Mouse (Mus musculus): ENCODE measurements around the gene Rasal2. TPM values are rescaled to one million over a fixed set of nuclear protein-coding genes. Genes with fewer than 3 reads are reported as not detected.

Rasal2 gene
- polyA plus RNA-seq, 1 experiment from 2014 or later, result 9.3 TPM

GRCm38 (mm10) chr1:157449981-157450636 is 37.7 kb upstream of the Rasal2 start:
- H3K36me3 ChIP-seq (ENCODE audit: control insufficient read depth, insufficient read depth, low read length), result no peaks in the 10 kb centered on the region
- peaks cover 6% of the 10 kb centered on the region; the same call in 1 of the 2 replicates for H3K4me1 ChIP-seq (ENCODE audit: control insufficient read depth, insufficient read depth, low read length)
- peak overlapping the region; percentile 65; the same call in 1 of the 2 replicates for H3K27ac ChIP-seq (ENCODE audit: low read depth, low read length)
- peak; percentile 72 for ATAC-seq (ENCODE audit: low FRiP score, low TSS enrichment)
- peak overlapping the region; percentile 49 for H3K4me2 ChIP-seq (replicated peaks; ENCODE audit: low read depth, low read length)
- H3K9ac ChIP-seq (ENCODE audit: low read depth, low read length), result 0 out of 2 replicates have a peak overlapping the region, but pooled peaks have one; percentile 19
- H3K27me3 ChIP-seq (ENCODE audit: control insufficient read depth, insufficient read depth, low read length), result no peaks in the 10 kb centered on the region
- peak overlapping the region; percentile 13 for H3K4me3 ChIP-seq (ENCODE audit: low read length)
- WGBS, result 6% methylated on average over 21 of the region's 21 CpGs
- H3K9me3 ChIP-seq (ENCODE audit: control insufficient read depth, low read length), result no peaks in the 10 kb centered on the region

- WGBS, result 9% methylated on average over 10 of the region's 10 CpGs
- peak overlapping the region; percentile 49 for H3K4me2 ChIP-seq (replicated peaks; ENCODE audit: low read depth, low read length)
- H3K36me3 ChIP-seq (ENCODE audit: control insufficient read depth, insufficient read depth, low read length), result no peaks in the 10 kb centered on the region
- H3K4me3 ChIP-seq (ENCODE audit: low read length), result peak overlapping the region; percentile 13
- H3K4me1 ChIP-seq (ENCODE audit: control insufficient read depth, insufficient read depth, low read length), result peaks cover 6% of the 10 kb centered on the region; the same call in 1 of the 2 replicates
- no peaks in the 10 kb centered on the region for H3K27me3 ChIP-seq (ENCODE audit: control insufficient read depth, insufficient read depth, low read length)
- 0 out of 2 replicates have a peak, but pooled peaks have one; percentile 5 for ATAC-seq (ENCODE audit: low FRiP score, low TSS enrichment)
- no peaks in the 10 kb centered on the region for H3K9me3 ChIP-seq (ENCODE audit: control insufficient read depth, low read length)
- H3K9ac ChIP-seq (ENCODE audit: low read depth, low read length), result 0 out of 2 replicates have a peak overlapping the region, but pooled peaks have one; percentile 19
- peak overlapping the region; percentile 65; the same call in 1 of the 2 replicates for H3K27ac ChIP-seq (ENCODE audit: low read depth, low read length)
Measured at GRCm38 (mm10) chr1:157449532-157449931, 37.1 kb upstream of the Rasal2 start.

- Histone ChIP-seq H3K27me3 (ENCODE audit: control insufficient read depth, insufficient read depth, low read length) (no peaks in the 10 kb centered on the region), H3K9ac (ENCODE audit: low read depth, low read length) (no peak overlapping the region), H3K27ac (ENCODE audit: low read depth, low read length) (peak overlapping the region; percentile 42; the same call in 1 of the 2 replicates), H3K4me3 (ENCODE audit: low read length) (no peak overlapping the region), H3K4me2 (replicated peaks; ENCODE audit: low read depth, low read length) (no peak overlapping the region), H3K36me3 (ENCODE audit: control insufficient read depth, insufficient read depth, low read length) (no peaks in the 10 kb centered on the region), H3K4me1 (ENCODE audit: control insufficient read depth, insufficient read depth, low read length) (peaks cover 6% of the 10 kb centered on the region; the same call in 1 of the 2 replicates), H3K9me3 (ENCODE audit: control insufficient read depth, low read length) (no peaks in the 10 kb centered on the region)
- WGBS, result 64% methylated on average over 5 of the region's 5 CpGs
- ATAC-seq (ENCODE audit: low FRiP score, low TSS enrichment), result no peak
Measured at GRCm38 (mm10) chr1:157448805-157449188, 36.4 kb upstream of the Rasal2 start.

GRCm38 (mm10) chr1:157448164-157448804 is 35.9 kb upstream of the Rasal2 start:
- no peaks in the 10 kb centered on the region for H3K27me3 ChIP-seq (ENCODE audit: control insufficient read depth, insufficient read depth, low read length)
- no peak overlapping the region for H3K4me3 ChIP-seq (ENCODE audit: low read length)
- H3K9me3 ChIP-seq (ENCODE audit: control insufficient read depth, low read length), result no peaks in the 10 kb centered on the region
- H3K9ac ChIP-seq (ENCODE audit: low read depth, low read length), result no peak overlapping the region
- H3K27ac ChIP-seq (ENCODE audit: low read depth, low read length), result peak overlapping the region; percentile 42; the same call in 1 of the 2 replicates
- peaks cover 8% of the 10 kb centered on the region; the same call in 1 of the 2 replicates for H3K4me1 ChIP-seq (ENCODE audit: control insufficient read depth, insufficient read depth, low read length)
- H3K4me2 ChIP-seq (replicated peaks; ENCODE audit: low read depth, low read length), result no peak overlapping the region
- H3K36me3 ChIP-seq (ENCODE audit: control insufficient read depth, insufficient read depth, low read length), result no peaks in the 10 kb centered on the region
- 34% methylated on average over 7 of the region's 7 CpGs for WGBS
- no peak for ATAC-seq (ENCODE audit: low FRiP score, low TSS enrichment)

GRCm38 (mm10) chr1:157447142-157447541 is 34.7 kb upstream of the Rasal2 start:
- Histone ChIP-seq H3K27ac (ENCODE audit: low read depth, low read length) (no peak overlapping the region), H3K27me3 (ENCODE audit: control insufficient read depth, insufficient read depth, low read length) (no peaks in the 10 kb centered on the region), H3K9me3 (ENCODE audit: control insufficient read depth, low read length) (no peaks in the 10 kb centered on the region), H3K4me2 (replicated peaks; ENCODE audit: low read depth, low read length) (no peak overlapping the region), H3K4me3 (ENCODE audit: low read length) (no peak overlapping the region), H3K9ac (ENCODE audit: low read depth, low read length) (no peak overlapping the region), H3K4me1 (ENCODE audit: control insufficient read depth, insufficient read depth, low read length) (peaks cover 8% of the 10 kb centered on the region; the same call in 1 of the 2 replicates), H3K36me3 (ENCODE audit: control insufficient read depth, insufficient read depth, low read length) (no peaks in the 10 kb centered on the region)
- WGBS, result 77% methylated on average over 4 of the region's 4 CpGs
- ATAC-seq (ENCODE audit: low FRiP score, low TSS enrichment), result no peak

- no peaks in the 10 kb centered on the region for H3K9me3 ChIP-seq (ENCODE audit: control insufficient read depth, low read length)
- H3K9ac ChIP-seq (ENCODE audit: low read depth, low read length), result no peak overlapping the region
- WGBS, result 61% methylated on average over 7 of the region's 7 CpGs
- no peaks in the 10 kb centered on the region for H3K36me3 ChIP-seq (ENCODE audit: control insufficient read depth, insufficient read depth, low read length)
- peaks cover 8% of the 10 kb centered on the region; the same call in 1 of the 2 replicates for H3K4me1 ChIP-seq (ENCODE audit: control insufficient read depth, insufficient read depth, low read length)
- H3K27me3 ChIP-seq (ENCODE audit: control insufficient read depth, insufficient read depth, low read length), result no peaks in the 10 kb centered on the region
- ATAC-seq (ENCODE audit: low FRiP score, low TSS enrichment), result no peak
- H3K4me2 ChIP-seq (replicated peaks; ENCODE audit: low read depth, low read length), result no peak overlapping the region
- no peak overlapping the region for H3K27ac ChIP-seq (ENCODE audit: low read depth, low read length)
- no peak overlapping the region for H3K4me3 ChIP-seq (ENCODE audit: low read length)
Measured at GRCm38 (mm10) chr1:157446325-157446724, 33.9 kb upstream of the Rasal2 start.

- H3K9ac ChIP-seq (ENCODE audit: low read depth, low read length), result no peak overlapping the region
- no peak overlapping the region for H3K4me2 ChIP-seq (replicated peaks; ENCODE audit: low read depth, low read length)
- no peaks in the 10 kb centered on the region for H3K36me3 ChIP-seq (ENCODE audit: control insufficient read depth, insufficient read depth, low read length)
- 92% methylated on average over 6 of the region's 6 CpGs for WGBS
- no peak overlapping the region for H3K27ac ChIP-seq (ENCODE audit: low read depth, low read length)
- ATAC-seq (ENCODE audit: low FRiP score, low TSS enrichment), result no peak
- H3K27me3 ChIP-seq (ENCODE audit: control insufficient read depth, insufficient read depth, low read length), result no peaks in the 10 kb centered on the region
- no peaks in the 10 kb centered on the region for H3K9me3 ChIP-seq (ENCODE audit: control insufficient read depth, low read length)
- no peak overlapping the region for H3K4me3 ChIP-seq (ENCODE audit: low read length)
- peaks cover 8% of the 10 kb centered on the region; the same call in 1 of the 2 replicates for H3K4me1 ChIP-seq (ENCODE audit: control insufficient read depth, insufficient read depth, low read length)
Measured at GRCm38 (mm10) chr1:157445398-157445910, 33.1 kb upstream of the Rasal2 start.

- H3K4me2 ChIP-seq (replicated peaks; ENCODE audit: low read depth, low read length), result no peak overlapping the region
- no peak overlapping the region for H3K4me3 ChIP-seq (ENCODE audit: low read length)
- WGBS, result 62% methylated on average over 13 of the region's 13 CpGs
- no peak for ATAC-seq (ENCODE audit: low FRiP score, low TSS enrichment)
- H3K9ac ChIP-seq (ENCODE audit: low read depth, low read length), result no peak overlapping the region
- no peaks in the 10 kb centered on the region for H3K9me3 ChIP-seq (ENCODE audit: control insufficient read depth, low read length)
- no peaks in the 10 kb centered on the region for H3K36me3 ChIP-seq (ENCODE audit: control insufficient read depth, insufficient read depth, low read length)
- H3K4me1 ChIP-seq (ENCODE audit: control insufficient read depth, insufficient read depth, low read length), result peaks cover 8% of the 10 kb centered on the region; the same call in 1 of the 2 replicates
- no peak overlapping the region; the same call in 1 of the 2 replicates for H3K27ac ChIP-seq (ENCODE audit: low read depth, low read length)
- no peaks in the 10 kb centered on the region for H3K27me3 ChIP-seq (ENCODE audit: control insufficient read depth, insufficient read depth, low read length)
Measured at GRCm38 (mm10) chr1:157444632-157445300, 32.4 kb upstream of the Rasal2 start.
